Mouse (Mus musculus) left cerebral cortex, postnatal 25 days (tissue): Measurements from ENCODE around the gene Hnrnph3. TPM values are rescaled to one million over a fixed set of nuclear protein-coding genes. Genes with fewer than 3 reads are reported as not detected.

Experiments
- DNase-seq, 2 experiments: peaks; one replicate each; pipeline ENCODE4 v3.0.0; 2022; ENCODE audit warnings: low spot score in 2 of 2, mixed read lengths in 1 of 2
- intact Hi-C: fragments of 180-260 bp; cut with DNase I; formaldehyde crosslinking; loops from one replicate; pipeline ENCODE4 v1.15.1; 2025
- total RNA-seq, 2 experiments: library from RNA; stranded (reverse); gene quantifications; 2 replicates each; pipeline ENCODE4 v1.2.3; 2021

Gene Hnrnph3
- total RNA-seq, 2 experiments from 2014 or later: 46.3 to 52.0 TPM

- intact Hi-C loops: no loop called here
- peak in 1 of 2 experiments; percentile 28 for DNase-seq
These were observed 19.5 kb downstream of the Hnrnph3 start for GRCm38 (mm10) chr10:63004556-63004955.

- intact Hi-C loops: no loop called here
- no peak for DNase-seq
These were observed 20.8 kb downstream of the Hnrnph3 start for GRCm38 (mm10) chr10:63003252-63003651.

GRCm38 (mm10) chr10:63000584-63000983, 23.4 kb downstream of the Hnrnph3 start:
- intact Hi-C loops: no loop called here
- peak in 1 of 2 experiments; percentile 51 for DNase-seq

GRCm38 (mm10) chr10:62993991-62994390, 30.0 kb downstream of the Hnrnph3 start:
- no peak for DNase-seq
- intact Hi-C loops: no loop called here

- DNase-seq: no peak
- intact Hi-C loops: no loop called here
These were observed 33.4 kb downstream of the Hnrnph3 start for GRCm38 (mm10) chr10:62990636-62991035.

- no peak for DNase-seq
- intact Hi-C loops: loop anchor here (10.0 kb wide), 1 partner anchor 77 kb away; the partner anchor contains the start of gene Pbld1
These were observed 36.7 kb downstream of the Hnrnph3 start for GRCm38 (mm10) chr10:62987341-62987740.

- no peak for DNase-seq
- intact Hi-C loops: loop anchor here (10.0 kb wide), 1 partner anchor 80 kb away; the partner anchor contains the start of gene Pbld1
These were observed 39.5 kb downstream of the Hnrnph3 start for GRCm38 (mm10) chr10:62984495-62984894.

GRCm38 (mm10) chr10:62984072-62984471, 39.9 kb downstream of the Hnrnph3 start:
- no peak for DNase-seq
- intact Hi-C loops: loop anchor here (10.0 kb wide), 1 partner anchor 81 kb away; the partner anchor contains the start of gene Pbld1

GRCm38 (mm10) chr10:62980039-62980954, 43.7 kb downstream of the Hnrnph3 start, which contains the start of gene Rufy2:
Rufy2 (plus strand) TSS chr10:62980223.
- peak; percentile 86 to 93 for DNase-seq
- intact Hi-C loops: loop anchor here (2.0 to 10.0 kb wide), 2 partner anchors 43 to 85 kb away; partner anchors contain the start of gene Pbld1

- intact Hi-C loops: loop anchor here (2.0 to 10.0 kb wide), 2 partner anchors 43 to 85 kb away; partner anchors contain the start of gene Pbld1
These were observed 44.4 kb downstream of the Hnrnph3 start for GRCm38 (mm10) chr10:62979667-62980038.

GRCm38 (mm10) chr10:62971821-62972220, 52.2 kb downstream of the Hnrnph3 start:
- DNase-seq: peak in 1 of 2 experiments; percentile 19
- intact Hi-C loops: no loop called here

More at GRCm38 (mm10) chr10:62979667-62980038, 44.4 kb downstream of the Hnrnph3 start:
- no peak for DNase-seq

- DNase-seq: no peak
- intact Hi-C loops: no loop called here
These were observed 57.7 kb downstream of the Hnrnph3 start for GRCm38 (mm10) chr10:62966291-62966690.

GRCm38 (mm10) chr10:62965796-62966195, 58.2 kb downstream of the Hnrnph3 start:
- no peak for DNase-seq
- intact Hi-C loops: no loop called here

Other genes with a start within 250 kb of the Hnrnph3 start
- 10 to 100 TPM; 53.5 to 55.1 TPM for gene Ccar1, start 231.9 kb downstream of the Hnrnph3 start, total RNA-seq
- 10 to 100 TPM; 21.1 to 26.0 TPM for gene Tet1, start 115.2 kb downstream of the Hnrnph3 start, total RNA-seq
- 10 to 100 TPM; 37.4 to 41.9 TPM for gene Slc25a16, start 103.6 kb downstream of the Hnrnph3 start, total RNA-seq
- 1 to 10 TPM; 1.7 to 1.9 TPM for gene Dna2, start 77.2 kb downstream of the Hnrnph3 start, total RNA-seq
- 10 to 100 TPM; 79.0 to 84.4 TPM for gene Rufy2, start 44.0 kb downstream of the Hnrnph3 start, total RNA-seq
- 1 to 10 TPM; 2.1 to 2.4 TPM for gene Pbld2, start 98 bp upstream of the Hnrnph3 start, total RNA-seq
- gene Pbld1, start 35.9 kb upstream of the Hnrnph3 start, total RNA-seq: under 1 TPM; 0.46 to 0.78 TPM
- gene Atoh7, start 75.4 kb upstream of the Hnrnph3 start, total RNA-seq: 1 to 10 TPM; 2.9 to 4.1 TPM
- 1 to 10 TPM; 2.8 to 3.8 TPM for gene Mypn, start 179.7 kb upstream of the Hnrnph3 start, total RNA-seq
- 10 to 100 TPM; 43.1 to 44.4 TPM for gene Herc4, start 219.6 kb upstream of the Hnrnph3 start, total RNA-seq